Mouse (Mus musculus): ENCODE data around the gene Gga2. TPM values are rescaled to one million over a fixed set of nuclear protein-coding genes. Genes with fewer than 3 reads are reported as not detected.

Gga2 gene
- polyA plus RNA-seq (2017; shearing (Covaris generic)), result 1 to 10 TPM; 5.8 to 8.8 TPM

DNA sequence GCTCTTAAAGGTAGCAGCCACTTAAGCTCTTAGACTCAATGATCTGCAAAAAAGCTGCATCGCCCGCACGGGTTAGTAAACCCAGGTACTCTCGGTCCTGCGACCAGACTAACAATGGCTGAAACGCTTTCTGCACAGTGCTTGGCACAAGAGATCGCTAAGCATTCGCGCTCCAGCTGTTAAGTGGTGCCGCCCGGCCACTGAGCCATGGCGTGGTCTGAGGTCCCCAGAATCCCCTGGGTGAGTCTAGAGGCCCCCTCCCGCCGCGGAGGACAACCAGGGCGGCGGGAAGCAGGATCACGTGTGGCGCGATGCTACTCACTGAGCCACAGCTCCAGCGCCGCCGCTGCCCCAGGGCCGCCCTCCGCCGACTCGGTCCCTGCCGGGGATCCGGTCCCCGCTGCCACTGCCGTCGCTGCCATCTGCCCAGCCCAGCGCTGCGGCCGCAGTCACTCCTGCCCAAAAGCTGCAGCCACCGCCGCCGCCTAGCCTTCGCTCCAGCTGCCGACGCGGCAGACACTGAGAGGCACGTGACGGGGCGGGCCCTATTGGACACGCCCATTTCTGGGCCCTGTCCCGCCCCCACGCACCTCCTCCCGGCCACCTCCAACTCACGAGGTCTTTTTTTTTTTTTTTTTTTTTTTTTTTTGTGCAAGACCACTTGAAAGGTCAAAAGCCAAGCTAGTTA lies at the start of gene Gga2:
Gga2 (minus strand) TSS at position 556 of the 688 bp plus-strand sequence.

DNA sequence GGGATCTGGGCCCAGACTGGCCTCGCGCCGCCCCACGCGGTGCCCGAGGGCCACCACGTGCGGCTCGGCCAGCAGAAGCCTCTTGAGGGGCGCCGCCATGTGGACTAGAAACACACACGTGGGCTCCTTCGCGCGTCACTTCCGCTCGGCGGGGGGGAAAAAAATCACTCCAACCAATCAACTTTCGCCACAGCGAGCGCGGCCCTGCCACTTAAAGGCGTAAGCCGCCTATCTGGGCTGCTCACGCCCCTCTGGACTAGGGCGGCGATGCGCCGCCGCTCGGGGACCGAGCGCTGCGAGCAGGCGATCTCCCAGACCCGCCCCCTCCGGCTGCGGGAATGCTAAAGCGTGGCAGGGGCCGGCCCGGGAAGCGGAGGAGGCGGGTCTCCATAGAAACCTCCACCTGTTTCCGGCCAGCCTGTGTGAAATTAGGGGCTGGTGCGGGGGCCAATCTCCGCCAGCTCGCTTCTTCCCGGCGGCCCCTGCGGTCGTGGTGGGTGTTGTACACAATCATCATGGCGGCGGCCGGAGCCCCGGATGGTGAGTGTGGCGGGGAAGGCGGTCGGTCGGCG lies 46.0 kb upstream of the Gga2 start, which contains the start of the genes Ubfd1 and Ears2:
Ubfd1 (plus strand) TSS at position 231 of the 572 bp plus-strand sequence.
Ears2 (minus strand) TSS at position 319 of the 572 bp plus-strand sequence.

DNA sequence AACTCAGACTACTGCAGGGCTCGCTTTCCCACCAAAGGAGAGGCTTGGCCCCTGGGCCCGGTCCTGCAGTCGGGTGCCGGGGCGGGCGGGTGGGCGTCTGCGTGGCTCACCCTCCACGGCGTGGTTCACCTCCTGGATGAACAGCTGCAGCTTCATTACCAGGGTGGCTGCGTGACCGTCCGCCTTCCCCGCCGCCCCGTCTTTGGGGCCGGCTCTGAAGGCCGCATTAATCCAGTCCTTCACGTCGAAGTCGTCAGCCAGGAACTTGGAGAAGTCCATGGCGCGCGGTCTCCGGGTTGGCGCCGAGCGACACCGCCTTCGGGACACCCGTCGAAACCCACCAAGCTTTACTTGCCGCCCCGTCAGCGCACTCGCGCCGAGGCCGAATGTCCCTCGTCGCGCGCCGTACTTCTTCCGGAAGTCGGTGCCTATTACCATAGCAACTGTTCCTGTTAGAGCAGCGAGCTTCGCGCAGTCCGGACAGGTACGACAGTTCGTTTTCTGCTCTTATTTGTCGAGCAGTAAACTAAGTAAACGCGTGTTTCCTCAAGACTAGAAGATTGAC lies 39.6 kb downstream of the Gga2 start, which contains the start of gene Cog7:
Cog7 (minus strand) TSS at position 405 of the 565 bp plus-strand sequence.

Other genes with a start within 250 kb of the Gga2 start
- under 1 TPM in 1 of 2 experiments, not detected in 1; 0.09 TPM for gene Scnn1b, start 156.2 kb downstream of the Gga2 start, polyA plus RNA-seq (2017; shearing (Covaris generic))
- gene Cog7, start 39.5 kb downstream of the Gga2 start, polyA plus RNA-seq (2017; shearing (Covaris generic)), result 10 to 100 TPM; 11.6 to 12.3 TPM
- gene Ubfd1, start 46.0 kb upstream of the Gga2 start, polyA plus RNA-seq (2017; shearing (Covaris generic)), result 10 to 100 TPM; 29.4 to 39.1 TPM
- 10 to 100 TPM; 12.3 to 13.8 TPM for gene Ears2, start 46.0 kb upstream of the Gga2 start, polyA plus RNA-seq (2017; shearing (Covaris generic))
- gene Ndufab1, start 80.7 kb upstream of the Gga2 start, polyA plus RNA-seq (2017; shearing (Covaris generic)), result 100 to 1,000 TPM; 179 to 220 TPM
- 10 to 100 TPM in 1 of 2 experiments, 1 to 10 TPM in 1; 4.2 to 10.3 TPM for gene Palb2, start 111.8 kb upstream of the Gga2 start, polyA plus RNA-seq (2017; shearing (Covaris generic))
- gene Dctn5, start 111.8 kb upstream of the Gga2 start, polyA plus RNA-seq (2017; shearing (Covaris generic)), result 100 to 1,000 TPM; 123 to 126 TPM
- gene Plk1, start 138.2 kb upstream of the Gga2 start, polyA plus RNA-seq (2017; shearing (Covaris generic)), result 10 to 100 TPM in 1 of 2 experiments, 1 to 10 TPM in 1; 6.6 to 13.0 TPM
- not detected for gene Ern2, start 165.0 kb upstream of the Gga2 start, polyA plus RNA-seq (2017; shearing (Covaris generic))
- under 1 TPM in 1 of 2 experiments, not detected in 1; 0.16 TPM for gene Chp2, start 198.3 kb upstream of the Gga2 start, polyA plus RNA-seq (2017; shearing (Covaris generic))

All from activated CD4-positive, CD25-positive, alpha-beta regulatory T cell (primary cell).